Mouse (Mus musculus) CH12.LX (cell line): ENCODE measurements around the gene Brsk2. TPM values are rescaled to one million over a fixed set of nuclear protein-coding genes. Genes with fewer than 3 reads are reported as not detected.

Experiments used
- DNase-seq: peaks from one replicate; pipeline ENCODE4 v3.0.0-alpha.2; 2013; ENCODE audit errors: extremely low read depth
- H3K27ac ChIP-seq: 2 replicates; pipeline ENCODE4 v1.5.1; 2012; ENCODE audit warnings: low read depth, mild to moderate bottlenecking, control low read depth, moderate library complexity; ENCODE audit not compliant: insufficient read depth
- H3K27me3 ChIP-seq: replicated peaks from 2 replicates; pipeline ENCODE3; 2012; ENCODE audit warnings: inconsistent platforms
- H3K36me3 ChIP-seq, 2 experiments: replicated peaks in 1 of 2; 2 replicates each; pipeline versions ENCODE3 to v1.6.1; 2012; ENCODE audit warnings: inconsistent platforms in 1 of 2, low read length in 1 of 2, mild to moderate bottlenecking in 1 of 2, mixed read lengths in 1 of 2, moderate library complexity in 1 of 2; ENCODE audit not compliant: control insufficient read depth in 1 of 2, insufficient read depth in 1 of 2
- H3K4me1 ChIP-seq, 2 experiments: 2 replicates each; pipeline ENCODE4 v1.6.1; 2012; ENCODE audit warnings: inconsistent platforms in 1 of 2, moderate library complexity in 1 of 2; ENCODE audit not compliant: insufficient read depth in 2 of 2, control insufficient read depth in 1 of 2
- H3K4me2 ChIP-seq: 2 replicates; pipeline ENCODE4 v1.6.1; 2012; ENCODE audit warnings: low read depth, mild to moderate bottlenecking, control low read depth; ENCODE audit not compliant: poor library complexity, insufficient read depth, severe bottlenecking
- H3K4me3 ChIP-seq, 3 experiments: fragments of 150-350 bp in 1 of 3; sonication (generic) in 1 of 3; replicated peaks in 1 of 3; 2 replicates each; pipeline versions ENCODE3 to v1.5.1; 2011 to 2012; ENCODE audit warnings: low read depth in 2 of 3, low read length in 2 of 3, mild to moderate bottlenecking in 2 of 3, moderate library complexity in 2 of 3, control low read depth in 1 of 3, improper control_type of control experiment in 1 of 3, inconsistent platforms in 1 of 3, mixed read lengths in 1 of 3; ENCODE audit not compliant: poor library complexity in 1 of 3
- H3K79me2 ChIP-seq: replicated peaks from 2 replicates; pipeline ENCODE4 v1.6.1; 2012; ENCODE audit warnings: mild to moderate bottlenecking, moderate library complexity; ENCODE audit not compliant: control insufficient read depth, poor library complexity, insufficient read depth, severe bottlenecking; ENCODE audit errors: extremely low read depth
- H3K9ac ChIP-seq: 2 replicates; pipeline ENCODE4 v1.6.1; 2012; ENCODE audit warnings: low read depth, mild to moderate bottlenecking, control low read depth, moderate library complexity; ENCODE audit not compliant: insufficient read depth
- H3K9me3 ChIP-seq: replicated peaks from 2 replicates; pipeline ENCODE3; 2012; ENCODE audit warnings: low read length, inconsistent platforms, mixed read lengths
- BHLHE40 ChIP-seq: IDR thresholded peaks from 2 replicates; pipeline ENCODE4 v1.6.1; 2011; ENCODE audit warnings: mild to moderate bottlenecking, low read depth, low read length, improper control_type of control experiment
- CTCF ChIP-seq, 2 experiments: IDR thresholded peaks in 1 of 2; conservative IDR thresholded peaks in 1 of 2; 2 replicates each; pipeline ENCODE4 v1.5.1; 2011 to 2012; ENCODE audit warnings: low read depth in 2 of 2, low read length in 2 of 2, improper control_type of control experiment in 1 of 2, inconsistent platforms in 1 of 2, mild to moderate bottlenecking in 1 of 2, moderate library complexity in 1 of 2
- E2F4 ChIP-seq: IDR thresholded peaks from 2 replicates; pipeline ENCODE4 v1.6.1; 2011; ENCODE audit warnings: low read depth, low read length, improper control_type of control experiment; ENCODE audit not compliant: insufficient replicate concordance
- ELF1 ChIP-seq: IDR thresholded peaks from 2 replicates; pipeline ENCODE4 v1.6.1; 2014; ENCODE audit warnings: low read depth, mild to moderate bottlenecking, inconsistent platforms, low read length, improper control_type of control experiment
- EP300 ChIP-seq: IDR thresholded peaks from 2 replicates; pipeline ENCODE4 v1.6.1; 2011; ENCODE audit warnings: low read length, improper control_type of control experiment
- ETS1 ChIP-seq: conservative IDR thresholded peaks from 2 replicates; pipeline ENCODE4 v1.6.1; 2012; ENCODE audit warnings: low read depth, mild to moderate bottlenecking, inconsistent platforms, low read length, improper control_type of control experiment, moderate library complexity
- IRF4 ChIP-seq: IDR thresholded peaks from 2 replicates; pipeline ENCODE4 v1.6.1; 2014; ENCODE audit warnings: low read depth, mild to moderate bottlenecking, inconsistent platforms, low read length, improper control_type of control experiment
- KAT2A ChIP-seq: IDR thresholded peaks from 2 replicates; pipeline ENCODE4 v1.6.1; 2012; ENCODE audit warnings: low read length, improper control_type of control experiment, inconsistent platforms; ENCODE audit not compliant: insufficient replicate concordance
- MAZ ChIP-seq: IDR thresholded peaks from 2 replicates; pipeline ENCODE4 v1.6.1; 2012; ENCODE audit warnings: low read depth, mild to moderate bottlenecking, inconsistent platforms, low read length, improper control_type of control experiment, moderate library complexity
- NELFE ChIP-seq: IDR thresholded peaks from 2 replicates; pipeline ENCODE4 v1.6.1; 2011; ENCODE audit warnings: low read depth, low read length, improper control_type of control experiment
- NRF1 ChIP-seq: IDR thresholded peaks from 2 replicates; pipeline ENCODE4 v1.6.1; 2014; ENCODE audit warnings: low read depth, mild to moderate bottlenecking, inconsistent platforms, low read length, improper control_type of control experiment, moderate library complexity
- PAX5 ChIP-seq: IDR thresholded peaks from 2 replicates; pipeline ENCODE4 v1.6.1; 2012; ENCODE audit warnings: low read length, inconsistent platforms, mixed read lengths
- POLR2A ChIP-seq: IDR thresholded peaks from 2 replicates; pipeline ENCODE4 v1.6.1; 2011; ENCODE audit warnings: low read depth, mild to moderate bottlenecking, improper control_type of control experiment, low read length
- SIN3A ChIP-seq: IDR thresholded peaks from 2 replicates; pipeline ENCODE4 v1.6.1; 2012; ENCODE audit warnings: low read length, improper control_type of control experiment, inconsistent platforms
- SMC3 ChIP-seq: IDR thresholded peaks from 2 replicates; pipeline ENCODE4 v1.6.1; 2011; ENCODE audit warnings: low read depth, low read length, improper control_type of control experiment
- TBP ChIP-seq: conservative IDR thresholded peaks from 2 replicates; pipeline ENCODE4 v1.6.1; 2011; ENCODE audit warnings: low read depth, low read length, improper control_type of control experiment
- TCF12 ChIP-seq: IDR thresholded peaks from 2 replicates; pipeline ENCODE4 v1.6.1; 2014; ENCODE audit warnings: low read depth, mild to moderate bottlenecking, inconsistent platforms, low read length, improper control_type of control experiment
- UBTF ChIP-seq: IDR thresholded peaks from 2 replicates; pipeline ENCODE4 v1.6.1; 2012; ENCODE audit warnings: low read depth, mild to moderate bottlenecking, inconsistent platforms, low read length, improper control_type of control experiment, moderate library complexity
- USF1 ChIP-seq: IDR thresholded peaks from 2 replicates; pipeline ENCODE4 v1.6.1; 2014; ENCODE audit warnings: low read depth, mild to moderate bottlenecking, inconsistent platforms, low read length, improper control_type of control experiment
- ZNF384 ChIP-seq: IDR thresholded peaks from 2 replicates; pipeline ENCODE4 v1.6.1; 2012; ENCODE audit warnings: low read depth, low read length, improper control_type of control experiment, inconsistent platforms
- dilution Hi-C: fragments of 300-500 bp; cut with MboI; formaldehyde crosslinking; loops from 2 replicates; pipeline ENCODE4 v1.14.3; 2020; ENCODE audit warnings: low sequenced_read_pairs; ENCODE audit not compliant: extremely low pct_unique_long_range_greater_than_20kb, extremely low pct_ligation_motif_present
- in situ Hi-C: fragments of 300-500 bp; cut with MboI; formaldehyde crosslinking; loops from 3 replicates; pipeline ENCODE4 v1.14.3; 2019; ENCODE audit warnings: low sequenced_read_pairs, low pct_ligation_motif_present, low pct_unique_long_range_greater_than_20kb, mixed read lengths
- polyA plus RNA-seq: library from polyadenylated mRNA; unstranded; fragments of >175 nt; gene quantifications from 2 replicates; pipeline ENCODE4 v1.2.1, GENCODE M21; 2012; ENCODE audit warnings: low read depth; ENCODE audit not compliant: insufficient read length
- total RNA-seq, 2 experiments: library from RNA; depleted of rRNA; stranded (reverse); fragments of 300-350 nt in 1 of 2; fragments of >200 nt in 1 of 2; gene quantifications; 2 replicates each; pipeline ENCODE4 v1.2.3; 2012 to 2014

Brsk2 gene
- total and polyA plus RNA-seq, 3 experiments: 5.3 to 11.0 (median 10.9) TPM

- H3K79me2 ChIP-seq: no peaks in the 10 kb centered on the region
- no peak for DNase-seq
- no peak overlapping the region for H3K27ac ChIP-seq
- H3K27me3 ChIP-seq: no peaks in the 10 kb centered on the region
- no peak overlapping the region for H3K4me2 ChIP-seq
- in situ Hi-C loops (no loop called here), dilution Hi-C loops (no loop called here)
- no peak overlapping the region for H3K4me3 ChIP-seq
- no peaks in the 10 kb centered on the region for H3K4me1 ChIP-seq
- H3K9me3 ChIP-seq: no peaks in the 10 kb centered on the region
- peaks cover 30 to 99% of the 10 kb centered on the region in 2 experiments for H3K36me3 ChIP-seq
- TF ChIP-seq UBTF (no peak), EP300 (no peak), SMC3 (no peak), NRF1 (no peak), MAZ (no peak), BHLHE40 (no peak), KAT2A (no peak)
- H3K9ac ChIP-seq: no peak overlapping the region
Observed at GRCm38 (mm10) chr7:141994121-141994520, 44.6 kb downstream of the Brsk2 start.

GRCm38 (mm10) chr7:142000661-142001060 lies 51.1 kb downstream of the Brsk2 start:
- no peaks in the 10 kb centered on the region for H3K4me1 ChIP-seq
- no peak overlapping the region for H3K4me2 ChIP-seq
- no peak overlapping the region for H3K27ac ChIP-seq
- peaks cover 39 to 92% of the 10 kb centered on the region in 2 experiments for H3K36me3 ChIP-seq
- TF ChIP-seq IRF4 (no peak), POLR2A (no peak), TCF12 (no peak), CTCF (conservative IDR thresholded peaks at IDR 0.05 in 1 of 2, IDR thresholded peaks at IDR 0.05 in 1 of 2; ENCODE audit: low read depth in 2 of 2, low read length in 2 of 2) (no peak), NRF1 (no peak), NELFE (no peak), SIN3A (no peak), SMC3 (no peak), MAZ (no peak), ETS1 (no peak)
- DNase-seq: no peak
- H3K27me3 ChIP-seq: no peaks in the 10 kb centered on the region
- no peak overlapping the region for H3K9ac ChIP-seq
- H3K9me3 ChIP-seq: no peaks in the 10 kb centered on the region
- dilution Hi-C loops (no loop called here), in situ Hi-C loops (no loop called here)
- H3K79me2 ChIP-seq: no peaks in the 10 kb centered on the region
- no peak overlapping the region for H3K4me3 ChIP-seq

GRCm38 (mm10) chr7:142001597-142002340 lies 52.2 kb downstream of the Brsk2 start:
- Histone ChIP-seq H3K4me2 (no peak overlapping the region), H3K27me3 (no peaks in the 10 kb centered on the region), H3K27ac (no peak overlapping the region), H3K9me3 (no peaks in the 10 kb centered on the region), H3K79me2 (no peaks in the 10 kb centered on the region), H3K4me1 (no peaks in the 10 kb centered on the region), H3K36me3 (peaks cover 37 to 90% of the 10 kb centered on the region in 2 experiments), H3K4me3 (no peak overlapping the region), H3K9ac (no peak overlapping the region)
- in situ Hi-C loops: no loop called here
- DNase-seq: no peak
- dilution Hi-C loops: no loop called here
- TF ChIP-seq E2F4: no peak
- TF ChIP-seq USF1: no peak
- TF ChIP-seq ZNF384: no peak
- no peak for TF ChIP-seq ELF1
- no peak for TF ChIP-seq UBTF
- no peak for TF ChIP-seq SIN3A
- no peak for TF ChIP-seq TBP
- no peak for TF ChIP-seq PAX5
- no peak for TF ChIP-seq KAT2A
